Mouse (Mus musculus) kidney, embryonic 16.5 days (tissue): Measurements from ENCODE around the gene Sash1. TPM values are rescaled to one million over a fixed set of nuclear protein-coding genes. Genes with fewer than 3 reads are reported as not detected.

ENCODE experiments used
- ATAC-seq: fragments of 200-750 bp; cut with Nextera tagmentation; 2 replicates; pipeline ENCODE4 v1.8.0; 2017; ENCODE audit warnings: moderate TSS enrichment; ENCODE audit not compliant: low FRiP score, low TSS enrichment
- H3K27ac ChIP-seq: fragments of 300-500 bp; sonication (generic); 2 replicates; pipeline ENCODE4 v1.5.1; 2014; ENCODE audit warnings: low read length
- H3K27me3 ChIP-seq: fragments of 300-500 bp; sonication (generic); 2 replicates; pipeline ENCODE4 v1.6.1; 2014; ENCODE audit warnings: low read length, control low read depth, mixed read lengths; ENCODE audit not compliant: insufficient read depth
- H3K36me3 ChIP-seq: fragments of 300-500 bp; sonication (generic); 2 replicates; pipeline ENCODE4 v1.6.1; 2014; ENCODE audit warnings: low read length, control low read depth, mixed read lengths; ENCODE audit not compliant: insufficient read depth
- H3K4me1 ChIP-seq: fragments of 300-500 bp; sonication (generic); 2 replicates; pipeline ENCODE4 v1.6.1; 2014; ENCODE audit warnings: low read length, control low read depth, mixed read lengths; ENCODE audit not compliant: insufficient read depth
- H3K4me2 ChIP-seq: fragments of 300-500 bp; sonication (generic); replicated peaks from 2 replicates; pipeline ENCODE4 v1.6.1; 2014; ENCODE audit warnings: low read depth, low read length
- H3K4me3 ChIP-seq: fragments of 300-500 bp; sonication (generic); 2 replicates; pipeline ENCODE4 v1.5.1; 2014; ENCODE audit warnings: mild to moderate bottlenecking, low read length
- H3K9ac ChIP-seq: fragments of 300-500 bp; sonication (generic); replicated peaks from 2 replicates; pipeline ENCODE4 v1.6.1; 2014; ENCODE audit warnings: low read length
- H3K9me3 ChIP-seq: fragments of 300-500 bp; sonication (generic); 2 replicates; pipeline ENCODE4 v1.6.1; 2016; ENCODE audit warnings: low read length, control low read depth
- WGBS: fragments of 180-500 bp; shearing (Covaris S2); extraction: QIAGEN DNeasy Blood & Tissue Kit; methylation state at CpG from one replicate; pipeline ENCODE4 v1.1.7; 2014; 5-methylcytosine and 5-hydroxymethylcytosine counted together
- polyA plus RNA-seq: library from polyadenylated mRNA; unstranded; fragments of >200 nt; fragmentation: Nextera tagmentation; extraction: Ambion mirVana; gene quantifications from 2 replicates; pipeline ENCODE4 v1.2.1, GENCODE M21; 2015

Gene Sash1
- polyA plus RNA-seq, 1 experiment from 2014 or later = 3.1 TPM

- Histone ChIP-seq H3K27ac (no peak overlapping the region), H3K4me1 (peaks cover 18% of the 10 kb centered on the region), H3K4me3 (no peak overlapping the region), H3K9me3 (no peaks in the 10 kb centered on the region), H3K9ac (no peak overlapping the region), H3K27me3 (no peaks in the 10 kb centered on the region), H3K36me3 (no peaks in the 10 kb centered on the region), H3K4me2 (no peak overlapping the region)
- 31% methylated on average over 10 of the region's 10 CpGs for WGBS
- ATAC-seq = no peak
Measured at GRCm38 (mm10) chr10:8826303-8826702, 59.6 kb downstream of the Sash1 start.

- no peaks in the 10 kb centered on the region for H3K36me3 ChIP-seq
- no peak for ATAC-seq
- 33% methylated on average over 9 of the region's 9 CpGs for whole genome bisulfite sequencing
Measured at GRCm38 (mm10) chr10:8825874-8826273, 60.0 kb downstream of the Sash1 start.

GRCm38 (mm10) chr10:8818066-8818465, 67.8 kb downstream of the Sash1 start:
- ATAC-seq = no peak
- H3K4me3 ChIP-seq = no peak overlapping the region
- no peaks in the 10 kb centered on the region for H3K36me3 ChIP-seq
- 0 out of 2 replicates have a peak overlapping the region, but pooled peaks have one; percentile 12 for H3K27ac ChIP-seq
- H3K4me2 ChIP-seq = no peak overlapping the region
- H3K27me3 ChIP-seq = no peaks in the 10 kb centered on the region
- no peaks in the 10 kb centered on the region for H3K9me3 ChIP-seq
- H3K4me1 ChIP-seq = peaks cover 22% of the 10 kb centered on the region
- no peak overlapping the region for H3K9ac ChIP-seq
- 58% methylated on average over 5 of the region's 5 CpGs for WGBS

More at GRCm38 (mm10) chr10:8825874-8826273, 60.0 kb downstream of the Sash1 start:
- Histone ChIP-seq H3K4me1 (peaks cover 18% of the 10 kb centered on the region), H3K27me3 (no peaks in the 10 kb centered on the region), H3K9ac (no peak overlapping the region), H3K4me2 (no peak overlapping the region), H3K27ac (no peak overlapping the region), H3K4me3 (no peak overlapping the region), H3K9me3 (no peaks in the 10 kb centered on the region)

- ATAC-seq = no peak
- no peak overlapping the region for H3K9ac ChIP-seq
- no peaks in the 10 kb centered on the region for H3K27me3 ChIP-seq
- peaks cover 21% of the 10 kb centered on the region for H3K4me1 ChIP-seq
- no peaks in the 10 kb centered on the region for H3K9me3 ChIP-seq
- H3K4me3 ChIP-seq = no peak overlapping the region
- no peak overlapping the region; the same call in 1 of the 2 replicates for H3K4me2 ChIP-seq
- no peak overlapping the region for H3K27ac ChIP-seq
- 23% methylated on average over 18 of the region's 18 CpGs for WGBS
- 0 out of 2 replicates have a peak, but pooled peaks cover 5% of the 10 kb centered on the region for H3K36me3 ChIP-seq
Measured at GRCm38 (mm10) chr10:8813984-8814578, 71.8 kb downstream of the Sash1 start.

- no peak overlapping the region for H3K4me3 ChIP-seq
- no peak overlapping the region for H3K27ac ChIP-seq
- H3K9ac ChIP-seq = no peak overlapping the region
- ATAC-seq = no peak
- H3K27me3 ChIP-seq = no peaks in the 10 kb centered on the region
- WGBS = 87% methylated on average over 14 of the region's 14 CpGs
- no peak overlapping the region for H3K4me2 ChIP-seq
- H3K4me1 ChIP-seq = peaks cover 18% of the 10 kb centered on the region
- H3K9me3 ChIP-seq = no peaks in the 10 kb centered on the region
- 0 out of 2 replicates have a peak, but pooled peaks cover 5% of the 10 kb centered on the region for H3K36me3 ChIP-seq
Measured at GRCm38 (mm10) chr10:8813259-8813658, 72.6 kb downstream of the Sash1 start.

GRCm38 (mm10) chr10:8812807-8813206, 73.1 kb downstream of the Sash1 start:
- 79% methylated on average over 8 of the region's 8 CpGs for WGBS
- 0 out of 2 replicates have a peak, but pooled peaks cover 5% of the 10 kb centered on the region for H3K36me3 ChIP-seq
- no peak for ATAC-seq
- H3K9me3 ChIP-seq = no peaks in the 10 kb centered on the region
- no peak overlapping the region for H3K4me2 ChIP-seq
- H3K9ac ChIP-seq = no peak overlapping the region
- no peak overlapping the region for H3K4me3 ChIP-seq
- no peaks in the 10 kb centered on the region for H3K27me3 ChIP-seq
- no peak overlapping the region for H3K27ac ChIP-seq
- peaks cover 14% of the 10 kb centered on the region for H3K4me1 ChIP-seq

- Histone ChIP-seq H3K4me3 (no peak overlapping the region), H3K4me2 (no peak overlapping the region), H3K27ac (peak overlapping the region; percentile 80), H3K4me1 (peaks cover 8% of the 10 kb centered on the region; the same call in 1 of the 2 replicates), H3K9me3 (no peaks in the 10 kb centered on the region), H3K9ac (no peak overlapping the region), H3K27me3 (no peaks in the 10 kb centered on the region), H3K36me3 (0 out of 2 replicates have a peak, but pooled peaks cover 5% of the 10 kb centered on the region)
- peak; percentile 47 for ATAC-seq
- WGBS = 71% methylated on average over 4 of the region's 4 CpGs
Measured at GRCm38 (mm10) chr10:8811261-8812039, 74.4 kb downstream of the Sash1 start.

- ATAC-seq = no peak
- Histone ChIP-seq H3K27me3 (no peaks in the 10 kb centered on the region), H3K4me3 (no peak overlapping the region), H3K36me3 (0 out of 2 replicates have a peak, but pooled peaks cover 5% of the 10 kb centered on the region), H3K9me3 (no peaks in the 10 kb centered on the region), H3K9ac (no peak overlapping the region), H3K27ac (peak overlapping the region; percentile 80), H3K4me2 (no peak overlapping the region), H3K4me1 (peaks cover 8% of the 10 kb centered on the region; the same call in 1 of the 2 replicates)
- WGBS = 80% methylated on average over 7 of the region's 7 CpGs
Measured at GRCm38 (mm10) chr10:8810496-8810895, 75.4 kb downstream of the Sash1 start.

GRCm38 (mm10) chr10:8808383-8808782, 77.5 kb downstream of the Sash1 start:
- Histone ChIP-seq H3K36me3 (0 out of 2 replicates have a peak, but pooled peaks cover 5% of the 10 kb centered on the region), H3K4me3 (no peak overlapping the region), H3K4me2 (no peak overlapping the region), H3K27ac (no peak overlapping the region), H3K9ac (no peak overlapping the region), H3K27me3 (no peaks in the 10 kb centered on the region), H3K4me1 (peaks cover 14% of the 10 kb centered on the region), H3K9me3 (no peaks in the 10 kb centered on the region)
- ATAC-seq = no peak
- 56% methylated on average over 10 of the region's 10 CpGs for WGBS

- no peak for ATAC-seq
- H3K27me3 ChIP-seq = no peaks in the 10 kb centered on the region
- peaks cover 17% of the 10 kb centered on the region for H3K4me1 ChIP-seq
- H3K4me3 ChIP-seq = no peak overlapping the region
- no peak overlapping the region for H3K27ac ChIP-seq
- H3K36me3 ChIP-seq = 0 out of 2 replicates have a peak, but pooled peaks cover 5% of the 10 kb centered on the region
- no peaks in the 10 kb centered on the region for H3K9me3 ChIP-seq
- H3K4me2 ChIP-seq = no peak overlapping the region
- no peak overlapping the region for H3K9ac ChIP-seq
- 83% methylated on average over 9 of the region's 9 CpGs for WGBS
Measured at GRCm38 (mm10) chr10:8807581-8807980, 78.3 kb downstream of the Sash1 start.
